Mouse (Mus musculus) cortical plate, adult 2 months (tissue): ENCODE data around the gene Gm9903.

Experiments
- CTCF ChIP-seq: fragments of 200-500 bp; IDR thresholded peaks from 2 replicates; pipeline ENCODE4 v1.5.1; 2011; ENCODE audit warnings: mild to moderate bottlenecking, control low read depth, low read length; ENCODE audit not compliant: insufficient read depth; ENCODE audit errors: extremely low read depth
- POLR2A ChIP-seq: fragments of 200-500 bp; IDR thresholded peaks from 2 replicates; pipeline ENCODE4 v1.6.1; 2011; ENCODE audit warnings: mild to moderate bottlenecking, low read length, control low read depth; ENCODE audit not compliant: insufficient read depth; ENCODE audit errors: extremely low read depth

GRCm38 (mm10) chr5:33656739-33657138 lies 27.0 kb downstream of the Gm9903 start:
- TF ChIP-seq CTCF (no peak), POLR2A (no peak)
